Mouse (Mus musculus) hindbrain, embryonic 15.5 days (tissue): ENCODE measurements at regions not wholly inside any gene's neighbourhood (a gene's known extent, or its start where the extent isn't known, plus 50 kb on each side); places are given as distances from the start of the nearest gene placed in this dataset.

Experiments
- ATAC-seq: fragments of 200-750 bp; cut with Nextera tagmentation; 2 replicates; pipeline ENCODE4 v1.8.0; 2017; ENCODE audit warnings: low read depth, moderate number of reproducible peaks, moderate TSS enrichment; ENCODE audit not compliant: low FRiP score
- H3K27ac ChIP-seq: fragments of 300-500 bp; sonication (generic); replicated peaks from 2 replicates; pipeline ENCODE4 v1.5.1; 2015; ENCODE audit warnings: mild to moderate bottlenecking, inconsistent platforms
- H3K27me3 ChIP-seq: fragments of 300-500 bp; sonication (generic); 2 replicates; pipeline ENCODE4 v1.6.1; 2015; ENCODE audit warnings: control low read depth, inconsistent platforms
- H3K36me3 ChIP-seq: fragments of 300-500 bp; sonication (generic); 2 replicates; pipeline ENCODE4 v1.6.1; 2015; ENCODE audit warnings: control low read depth, inconsistent platforms
- H3K4me1 ChIP-seq: fragments of 300-500 bp; sonication (generic); replicated peaks from 2 replicates; pipeline ENCODE4 v1.6.1; 2015; ENCODE audit warnings: control low read depth, inconsistent platforms
- H3K4me2 ChIP-seq: fragments of 300-500 bp; sonication (generic); 2 replicates; pipeline ENCODE4 v1.6.1; 2015; ENCODE audit warnings: moderate library complexity, mild to moderate bottlenecking, inconsistent platforms
- H3K4me3 ChIP-seq: fragments of 300-500 bp; sonication (generic); 2 replicates; pipeline ENCODE4 v1.5.1; 2015; ENCODE audit warnings: mild to moderate bottlenecking, inconsistent platforms
- H3K9ac ChIP-seq: fragments of 300-500 bp; sonication (generic); 2 replicates; pipeline ENCODE4 v1.6.1; 2015; ENCODE audit warnings: inconsistent platforms
- H3K9me3 ChIP-seq: fragments of 300-500 bp; sonication (generic); 2 replicates; pipeline ENCODE4 v1.6.1; 2016; ENCODE audit warnings: control low read depth, inconsistent platforms
- WGBS: fragments of 180-500 bp; shearing (Covaris S2); methylation state at CpG from one replicate; pipeline ENCODE4 v1.1.7; 2015; 5-methylcytosine and 5-hydroxymethylcytosine counted together

GRCm38 (mm10) chr14:15769846-15770448, 331.2 kb upstream of the Lrrc3b start:
- no peaks in the 10 kb centered on the region for H3K36me3 ChIP-seq
- no peaks in the 10 kb centered on the region for H3K9me3 ChIP-seq
- H3K4me3 ChIP-seq: no peak overlapping the region
- H3K27ac ChIP-seq: no peak overlapping the region
- 77% methylated on average over 6 of the region's 6 CpGs for WGBS
- no peak for ATAC-seq
- H3K4me1 ChIP-seq: no peaks in the 10 kb centered on the region
- no peak overlapping the region for H3K4me2 ChIP-seq
- no peaks in the 10 kb centered on the region for H3K27me3 ChIP-seq
- no peak overlapping the region for H3K9ac ChIP-seq

DNA sequence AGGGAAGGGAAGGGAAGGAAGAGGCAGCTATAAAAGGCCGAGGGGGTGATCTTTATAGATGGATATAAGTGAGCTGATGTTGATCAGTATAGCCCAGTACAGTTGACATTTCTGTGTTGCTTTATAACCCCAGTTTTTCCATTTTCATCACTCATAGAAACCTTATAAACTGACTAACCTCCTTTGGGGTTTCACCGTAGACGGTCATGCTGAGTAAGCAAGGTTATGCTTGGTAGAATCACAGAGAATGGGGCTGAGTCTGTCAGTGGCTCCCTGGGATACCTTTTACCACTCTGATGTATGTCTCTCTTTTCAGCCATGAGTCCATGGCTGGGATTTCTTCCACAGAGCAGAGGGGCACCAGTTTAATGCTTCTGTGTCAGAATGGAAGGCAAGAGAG, 345.9 kb upstream of the Lrrc3b start:
- no peaks in the 10 kb centered on the region for H3K36me3 ChIP-seq
- peaks cover 9% of the 10 kb centered on the region for H3K4me1 ChIP-seq
- peak overlapping the region; percentile 48; the same call in 1 of the 2 replicates for H3K27ac ChIP-seq
- H3K27me3 ChIP-seq: no peaks in the 10 kb centered on the region
- H3K9ac ChIP-seq: no peak overlapping the region
- no peak overlapping the region for H3K4me3 ChIP-seq
- 40% methylated on average over 3 of the region's 3 CpGs for WGBS
- no peak overlapping the region for H3K4me2 ChIP-seq
- H3K9me3 ChIP-seq: no peaks in the 10 kb centered on the region
- ATAC-seq: peak; percentile 54; the same call in 1 of the 2 replicates

GRCm38 (mm10) chr14:15785230-15785629, 346.4 kb upstream of the Lrrc3b start:
- Histone ChIP-seq H3K9me3 (no peaks in the 10 kb centered on the region), H3K36me3 (no peaks in the 10 kb centered on the region), H3K4me2 (no peak overlapping the region), H3K4me3 (no peak overlapping the region), H3K27ac (peak overlapping the region; percentile 48; the same call in 1 of the 2 replicates), H3K4me1 (peaks cover 9% of the 10 kb centered on the region), H3K9ac (no peak overlapping the region), H3K27me3 (no peaks in the 10 kb centered on the region)
- peak; percentile 77 for ATAC-seq
- WGBS: 49% methylated on average over 1 of the region's 1 CpGs

GRCm38 (mm10) chr14:15795698-15796097, 356.9 kb upstream of the Lrrc3b start:
- Histone ChIP-seq H3K4me2 (no peak overlapping the region), H3K4me1 (no peaks in the 10 kb centered on the region), H3K27ac (no peak overlapping the region), H3K27me3 (no peaks in the 10 kb centered on the region), H3K9ac (no peak overlapping the region), H3K9me3 (no peaks in the 10 kb centered on the region), H3K4me3 (no peak overlapping the region), H3K36me3 (no peaks in the 10 kb centered on the region)
- ATAC-seq: no peak
- 76% methylated on average over 3 of the region's 3 CpGs for WGBS

DNA sequence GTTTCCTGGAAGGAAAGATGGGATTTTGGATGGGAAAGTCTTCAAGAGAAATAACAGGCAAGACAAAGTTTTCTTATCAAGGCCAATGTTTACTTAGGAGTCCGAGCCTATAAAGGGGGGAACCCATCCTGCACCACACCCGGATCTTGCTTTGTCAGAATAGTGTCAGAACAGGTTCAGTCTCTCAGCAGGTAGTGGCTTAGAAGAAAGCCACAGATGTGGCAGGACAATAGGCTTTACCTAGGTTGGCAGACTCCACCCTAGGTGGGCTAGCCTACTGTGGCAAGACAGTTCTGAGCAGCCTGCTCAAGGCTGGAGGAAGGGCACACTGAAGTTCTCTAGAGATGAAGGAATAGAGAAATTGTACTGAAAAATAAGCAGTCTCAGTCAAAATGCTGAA, 358.2 kb upstream of the Lrrc3b start:
- no peaks in the 10 kb centered on the region for H3K4me1 ChIP-seq
- no peak overlapping the region for H3K9ac ChIP-seq
- no peaks in the 10 kb centered on the region for H3K27me3 ChIP-seq
- ATAC-seq: no peak
- H3K27ac ChIP-seq: no peak overlapping the region
- 63% methylated on average over 2 of the region's 2 CpGs for WGBS
- no peaks in the 10 kb centered on the region for H3K9me3 ChIP-seq
- H3K4me2 ChIP-seq: no peak overlapping the region
- no peak overlapping the region for H3K4me3 ChIP-seq
- no peaks in the 10 kb centered on the region for H3K36me3 ChIP-seq

DNA sequence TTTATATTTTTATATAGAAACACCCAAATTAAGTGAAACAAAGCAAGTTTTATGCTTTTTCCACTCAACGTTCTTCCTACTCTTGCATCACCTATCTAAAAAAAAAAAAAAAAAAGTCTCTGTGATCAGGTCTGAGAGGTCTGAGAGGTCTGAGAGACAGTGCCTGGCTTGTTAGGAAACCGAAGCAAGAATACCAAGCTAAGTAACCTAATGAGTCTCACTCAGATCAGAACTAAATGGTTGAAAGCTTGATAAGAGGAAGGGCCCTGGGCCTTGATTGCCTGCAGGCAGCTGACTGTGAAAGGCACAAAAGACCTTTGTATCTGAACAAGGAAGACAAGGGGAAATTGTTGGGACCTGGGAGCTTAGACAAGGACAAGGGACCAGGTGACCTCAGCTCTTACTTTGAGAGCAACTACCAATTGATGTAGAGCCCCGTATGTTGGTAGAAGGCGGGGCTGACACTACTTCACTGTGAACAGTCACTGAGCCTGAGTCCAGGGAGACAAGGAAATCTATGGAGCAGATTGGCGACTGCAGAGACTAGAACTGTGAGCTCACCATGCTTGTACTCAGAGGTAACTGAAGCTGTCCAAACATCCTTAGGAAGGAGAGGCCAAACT, 362.8 kb upstream of the Lrrc3b start:
- Histone ChIP-seq H3K27me3 (no peaks in the 10 kb centered on the region), H3K9ac (no peak overlapping the region), H3K4me2 (no peak overlapping the region), H3K9me3 (no peaks in the 10 kb centered on the region), H3K4me1 (no peaks in the 10 kb centered on the region), H3K36me3 (no peaks in the 10 kb centered on the region), H3K27ac (no peak overlapping the region), H3K4me3 (no peak overlapping the region)
- ATAC-seq: no peak
- WGBS: 72% methylated on average over 5 of the region's 5 CpGs

GRCm38 (mm10) chr14:15809083-15809482, 370.3 kb upstream of the Lrrc3b start:
- WGBS: 82% methylated on average over 2 of the region's 2 CpGs
- no peaks in the 10 kb centered on the region for H3K27me3 ChIP-seq
- no peaks in the 10 kb centered on the region for H3K36me3 ChIP-seq
- no peaks in the 10 kb centered on the region for H3K4me1 ChIP-seq
- H3K27ac ChIP-seq: no peak overlapping the region
- no peak overlapping the region for H3K4me2 ChIP-seq
- H3K4me3 ChIP-seq: no peak overlapping the region
- no peak overlapping the region for H3K9ac ChIP-seq
- no peaks in the 10 kb centered on the region for H3K9me3 ChIP-seq
- no peak for ATAC-seq

DNA sequence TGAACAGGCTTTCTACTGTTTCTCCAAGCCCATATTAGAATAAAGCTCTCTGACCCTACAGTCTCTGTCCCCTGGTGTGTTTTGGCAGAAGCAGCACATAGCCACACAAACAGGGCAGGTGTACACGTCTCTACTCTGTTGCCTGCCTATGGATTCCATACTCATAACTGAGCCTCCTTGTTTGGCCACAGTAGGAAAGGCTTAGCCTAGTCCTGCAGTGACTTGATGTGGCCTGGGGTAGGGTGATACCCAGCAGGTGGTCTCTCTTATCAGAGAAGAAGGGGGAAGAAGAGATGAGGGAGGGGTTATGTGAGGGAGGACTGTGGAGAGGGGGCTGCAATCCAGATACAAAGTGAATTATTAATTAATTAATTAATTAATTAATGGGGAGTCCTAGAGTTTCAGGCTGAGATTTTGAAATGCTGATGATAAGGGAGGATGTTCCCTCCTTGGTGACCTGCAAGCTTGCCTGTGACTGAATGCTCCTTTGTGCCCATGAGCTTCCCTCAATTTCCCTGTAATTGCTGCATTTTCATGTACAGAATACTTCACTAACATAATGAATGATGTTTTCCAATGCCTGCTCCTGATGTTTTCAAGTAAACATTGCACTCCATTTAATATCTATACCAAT, 402.7 kb upstream of the Lrrc3b start:
- Histone ChIP-seq H3K4me1 (no peaks in the 10 kb centered on the region), H3K4me3 (no peak overlapping the region), H3K9me3 (no peaks in the 10 kb centered on the region), H3K36me3 (no peaks in the 10 kb centered on the region), H3K9ac (no peak overlapping the region), H3K4me2 (no peak overlapping the region), H3K27ac (no peak overlapping the region), H3K27me3 (no peaks in the 10 kb centered on the region)
- 94% methylated on average over 1 of the region's 1 CpGs for WGBS
- ATAC-seq: no peak

GRCm38 (mm10) chr14:15842024-15842599, 403.3 kb upstream of the Lrrc3b start:
- H3K4me3 ChIP-seq: no peak overlapping the region
- no peaks in the 10 kb centered on the region for H3K9me3 ChIP-seq
- H3K4me2 ChIP-seq: no peak overlapping the region
- 28% methylated on average over 1 of the region's 1 CpGs for WGBS
- H3K9ac ChIP-seq: no peak overlapping the region
- H3K4me1 ChIP-seq: no peaks in the 10 kb centered on the region
- H3K27ac ChIP-seq: no peak overlapping the region
- ATAC-seq: peak; percentile 68; the same call in 1 of the 2 replicates
- H3K27me3 ChIP-seq: no peaks in the 10 kb centered on the region
- no peaks in the 10 kb centered on the region for H3K36me3 ChIP-seq

DNA sequence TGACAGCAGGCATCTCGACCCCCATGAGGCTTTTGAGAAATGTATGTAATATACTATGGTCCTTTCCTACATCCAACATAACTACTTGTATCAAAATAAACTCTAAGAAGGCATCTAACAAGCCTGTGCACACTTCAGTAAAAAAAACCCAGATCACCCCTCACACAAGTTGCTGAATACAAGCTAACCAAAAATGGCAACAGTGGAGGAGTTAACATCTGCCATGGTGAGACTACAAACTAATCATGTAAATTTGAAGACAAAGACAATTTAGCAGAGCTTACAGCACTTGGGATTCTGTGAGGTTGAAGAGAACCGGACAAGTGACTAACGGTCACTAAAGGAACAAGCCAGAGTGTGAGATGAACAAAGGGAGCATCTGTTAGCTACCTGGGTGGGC, 380.6 kb upstream of the Ngly1 start:
- H3K27me3 ChIP-seq: no peaks in the 10 kb centered on the region
- ATAC-seq: no peak
- H3K36me3 ChIP-seq: no peaks in the 10 kb centered on the region
- no peaks in the 10 kb centered on the region for H3K9me3 ChIP-seq
- WGBS: 58% methylated on average over 3 of the region's 3 CpGs
- H3K9ac ChIP-seq: no peak overlapping the region
- no peaks in the 10 kb centered on the region for H3K4me1 ChIP-seq
- H3K27ac ChIP-seq: no peak overlapping the region
- H3K4me3 ChIP-seq: no peak overlapping the region
- no peak overlapping the region for H3K4me2 ChIP-seq

DNA sequence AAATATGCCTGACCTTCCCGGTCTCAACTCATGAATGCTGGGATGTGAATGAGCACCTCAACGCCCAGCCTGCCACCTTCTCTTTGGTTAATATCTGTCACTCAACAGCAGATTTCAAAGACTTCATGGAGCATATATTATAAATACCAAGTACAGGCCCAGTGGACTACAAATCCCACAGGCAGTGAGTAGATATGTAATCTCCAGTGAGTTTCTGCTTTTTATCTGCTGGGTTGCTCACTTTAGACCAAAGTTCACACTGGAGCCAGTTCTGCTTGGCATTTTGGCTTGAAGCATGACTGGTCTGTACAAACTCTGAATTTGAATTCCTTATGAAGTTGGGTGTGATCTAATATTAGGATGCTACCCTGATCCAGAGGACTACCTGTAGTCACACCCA, 377.1 kb upstream of the Ngly1 start:
- Histone ChIP-seq H3K27ac (no peak overlapping the region), H3K27me3 (no peaks in the 10 kb centered on the region), H3K9ac (no peak overlapping the region), H3K9me3 (no peaks in the 10 kb centered on the region), H3K4me3 (no peak overlapping the region), H3K4me2 (no peak overlapping the region), H3K4me1 (no peaks in the 10 kb centered on the region), H3K36me3 (no peaks in the 10 kb centered on the region)
- ATAC-seq: no peak
- 95% methylated on average over 2 of the region's 2 CpGs for WGBS

- no peaks in the 10 kb centered on the region for H3K9me3 ChIP-seq
- no peak overlapping the region for H3K27ac ChIP-seq
- no peak overlapping the region for H3K4me3 ChIP-seq
- WGBS: 82% methylated on average over 3 of the region's 3 CpGs
- H3K4me1 ChIP-seq: no peaks in the 10 kb centered on the region
- no peaks in the 10 kb centered on the region for H3K27me3 ChIP-seq
- ATAC-seq: no peak
- H3K36me3 ChIP-seq: no peaks in the 10 kb centered on the region
- no peak overlapping the region for H3K4me2 ChIP-seq
- no peak overlapping the region for H3K9ac ChIP-seq
Observed at GRCm38 (mm10) chr14:15880146-15880545, 368.9 kb upstream of the Ngly1 start.
